Mouse (Mus musculus): ENCODE data around the gene Alpi. TPM values are rescaled to one million over a fixed set of nuclear protein-coding genes. Genes with fewer than 3 reads are reported as not detected.
A peak's percentile ranks its signal among the peaks of the same experiment; 100 is the strongest.

Alpi gene
- polyA plus RNA-seq, 1 experiment: not detected

GRCm38 (mm10) chr1:87073776-87074175 lies 27.6 kb downstream of the Alpi start:
- TF ChIP-seq FLI1 (IDR thresholded peaks at IDR 0.05; ENCODE audit: low read length) (no peak), GATA1 (IDR thresholded peaks at IDR 0.05; ENCODE audit: borderline replicate concordance, low read length) (no peak)
- Histone ChIP-seq H3K27me3 (replicated peaks) (peaks cover 45% of the 10 kb centered on the region), H3K9me3 (no peaks in the 10 kb centered on the region), H3K4me3 (replicated peaks) (no peak overlapping the region), H3K36me3 (replicated peaks; ENCODE audit: low read length) (no peaks in the 10 kb centered on the region), H3K4me1 (peaks cover 10% of the 10 kb centered on the region; the same call in 1 of the 2 replicates)

GRCm38 (mm10) chr1:87070720-87071119 lies 30.7 kb downstream of the Alpi start:
- Histone ChIP-seq H3K27me3 (replicated peaks) (peaks cover 62% of the 10 kb centered on the region), H3K36me3 (replicated peaks; ENCODE audit: low read length) (no peaks in the 10 kb centered on the region), H3K9me3 (no peaks in the 10 kb centered on the region), H3K4me1 (peaks cover 15% of the 10 kb centered on the region), H3K4me3 (replicated peaks) (peak overlapping the region; percentile 23)
- TF ChIP-seq GATA1 (IDR thresholded peaks at IDR 0.05; ENCODE audit: borderline replicate concordance, low read length) (no peak), FLI1 (IDR thresholded peaks at IDR 0.05; ENCODE audit: low read length) (no peak)

- no peaks in the 10 kb centered on the region for H3K36me3 ChIP-seq (replicated peaks; ENCODE audit: low read length)
- H3K27me3 ChIP-seq (replicated peaks): peaks cover 38% of the 10 kb centered on the region
- no peak for TF ChIP-seq GATA1 (IDR thresholded peaks at IDR 0.05; ENCODE audit: borderline replicate concordance, low read length)
- TF ChIP-seq FLI1 (IDR thresholded peaks at IDR 0.05; ENCODE audit: low read length): no peak
- peaks cover 12% of the 10 kb centered on the region for H3K9me3 ChIP-seq
- peaks cover 10% of the 10 kb centered on the region; the same call in 1 of the 2 replicates for H3K4me1 ChIP-seq
- no peak overlapping the region for H3K4me3 ChIP-seq (replicated peaks)
Observed at GRCm38 (mm10) chr1:87060913-87061312, 40.5 kb downstream of the Alpi start.

- Histone ChIP-seq H3K27me3 (replicated peaks) (peaks cover 28% of the 10 kb centered on the region), H3K36me3 (replicated peaks; ENCODE audit: low read length) (no peaks in the 10 kb centered on the region), H3K4me3 (replicated peaks) (no peak overlapping the region), H3K4me1 (peaks cover 10% of the 10 kb centered on the region; the same call in 1 of the 2 replicates), H3K9me3 (peaks cover 12% of the 10 kb centered on the region)
- no peak for TF ChIP-seq GATA1 (IDR thresholded peaks at IDR 0.05; ENCODE audit: borderline replicate concordance, low read length)
- no peak for TF ChIP-seq FLI1 (IDR thresholded peaks at IDR 0.05; ENCODE audit: low read length)
Observed at GRCm38 (mm10) chr1:87059042-87059665, 42.3 kb downstream of the Alpi start.

GRCm38 (mm10) chr1:87057075-87057474 lies 44.3 kb downstream of the Alpi start:
- Histone ChIP-seq H3K9me3 (peaks cover 1% of the 10 kb centered on the region), H3K27me3 (replicated peaks) (peaks cover 15% of the 10 kb centered on the region), H3K4me3 (replicated peaks) (no peak overlapping the region), H3K4me1 (peaks cover 10% of the 10 kb centered on the region; the same call in 1 of the 2 replicates), H3K36me3 (replicated peaks; ENCODE audit: low read length) (peaks cover under 1% of the 10 kb centered on the region)
- no peak for TF ChIP-seq FLI1 (IDR thresholded peaks at IDR 0.05; ENCODE audit: low read length)
- TF ChIP-seq GATA1 (IDR thresholded peaks at IDR 0.05; ENCODE audit: borderline replicate concordance, low read length): no peak

GRCm38 (mm10) chr1:87051369-87051768 lies 50.0 kb downstream of the Alpi start:
- Histone ChIP-seq H3K9me3 (no peaks in the 10 kb centered on the region), H3K27me3 (replicated peaks) (peaks cover 2% of the 10 kb centered on the region), H3K36me3 (replicated peaks; ENCODE audit: low read length) (peaks cover 45% of the 10 kb centered on the region), H3K4me1 (peaks cover 5% of the 10 kb centered on the region; the same call in 1 of the 2 replicates), H3K4me3 (replicated peaks) (no peak overlapping the region)
- TF ChIP-seq FLI1 (IDR thresholded peaks at IDR 0.05; ENCODE audit: low read length): no peak
- TF ChIP-seq GATA1 (IDR thresholded peaks at IDR 0.05; ENCODE audit: borderline replicate concordance, low read length): no peak

GRCm38 (mm10) chr1:87050700-87051099 lies 50.7 kb downstream of the Alpi start:
- TF ChIP-seq GATA1 (IDR thresholded peaks at IDR 0.05; ENCODE audit: borderline replicate concordance, low read length): no peak
- no peak for TF ChIP-seq FLI1 (IDR thresholded peaks at IDR 0.05; ENCODE audit: low read length)
- no peaks in the 10 kb centered on the region for H3K9me3 ChIP-seq
- H3K27me3 ChIP-seq (replicated peaks): no peaks in the 10 kb centered on the region
- no peak overlapping the region for H3K4me3 ChIP-seq (replicated peaks)
- peaks cover 52% of the 10 kb centered on the region for H3K36me3 ChIP-seq (replicated peaks; ENCODE audit: low read length)
- peaks cover 5% of the 10 kb centered on the region; the same call in 1 of the 2 replicates for H3K4me1 ChIP-seq

GRCm38 (mm10) chr1:87050072-87050471 lies 51.3 kb downstream of the Alpi start:
- peaks cover 58% of the 10 kb centered on the region for H3K36me3 ChIP-seq (replicated peaks; ENCODE audit: low read length)
- H3K4me3 ChIP-seq (replicated peaks): no peak overlapping the region
- no peaks in the 10 kb centered on the region for H3K9me3 ChIP-seq
- H3K4me1 ChIP-seq: peaks cover 8% of the 10 kb centered on the region; the same call in 1 of the 2 replicates
- no peak for TF ChIP-seq GATA1 (IDR thresholded peaks at IDR 0.05; ENCODE audit: borderline replicate concordance, low read length)
- TF ChIP-seq FLI1 (IDR thresholded peaks at IDR 0.05; ENCODE audit: low read length): no peak
- no peaks in the 10 kb centered on the region for H3K27me3 ChIP-seq (replicated peaks)

Other genes starting within 250 kb of the Alpi start
- gene Alppl2, start 11.7 kb downstream of the Alpi start, polyA plus RNA-seq (2012; ENCODE audit: insufficient read depth, low replicate concordance): not detected in 2 replicates
- gene Akp3, start 23.4 kb upstream of the Alpi start, polyA plus RNA-seq (2012; ENCODE audit: insufficient read depth, low replicate concordance): not detected in 2 replicates
- not detected in 2 replicates for gene Ecel1, start 54.9 kb upstream of the Alpi start, polyA plus RNA-seq (2012; ENCODE audit: insufficient read depth, low replicate concordance)
- gene Prss56, start 81.7 kb upstream of the Alpi start, polyA plus RNA-seq (2012; ENCODE audit: insufficient read depth, low replicate concordance): not detected in 2 replicates
- gene Chrnd, start 89.0 kb upstream of the Alpi start, polyA plus RNA-seq (2012; ENCODE audit: insufficient read depth, low replicate concordance): not detected in 2 replicates
- not detected in 2 replicates for gene Chrng, start 103.1 kb upstream of the Alpi start, polyA plus RNA-seq (2012; ENCODE audit: insufficient read depth, low replicate concordance)
- gene Eif4e2, start 112.3 kb upstream of the Alpi start, polyA plus RNA-seq (2012; ENCODE audit: insufficient read depth, low replicate concordance): 21.2 and 24.1 TPM in 2 replicates
- 0.10 TPM in 1 of 2 replicates, not detected in the other for gene Efhd1, start 162.8 kb upstream of the Alpi start, polyA plus RNA-seq (2012; ENCODE audit: insufficient read depth, low replicate concordance)
- 4.7 and 10.4 TPM in 2 replicates for gene Gigyf2, start 225.4 kb upstream of the Alpi start, polyA plus RNA-seq (2012; ENCODE audit: insufficient read depth, low replicate concordance)

Data from megakaryocyte, embryonic 14.5 days (primary cell).